Mouse (Mus musculus) thymus, adult 2 months (tissue): ENCODE data around the gene Lipe. TPM values are rescaled to one million over a fixed set of nuclear protein-coding genes. Genes with fewer than 3 reads are reported as not detected.

Experiments
- DNase-seq: peaks from one replicate; pipeline ENCODE4 v3.0.0; 2021
- H3K27ac ChIP-seq: fragments of 200-500 bp; 2 replicates; pipeline ENCODE4 v1.5.1; 2012; ENCODE audit warnings: low read length, control low read depth; ENCODE audit not compliant: control insufficient read depth, insufficient read depth
- H3K27me3 ChIP-seq: fragments of 200-500 bp; 2 replicates; pipeline ENCODE4 v1.6.1; 2012; ENCODE audit warnings: mild to moderate bottlenecking, low read length, moderate library complexity, mixed read lengths; ENCODE audit not compliant: control insufficient read depth, insufficient read depth
- H3K36me3 ChIP-seq: fragments of 200-500 bp; 2 replicates; pipeline ENCODE4 v1.6.1; 2012; ENCODE audit warnings: mild to moderate bottlenecking, low read length, moderate library complexity; ENCODE audit not compliant: control insufficient read depth, insufficient read depth
- H3K4me1 ChIP-seq: fragments of 200-500 bp; replicated peaks from 2 replicates; pipeline ENCODE4 v1.6.1; 2012; ENCODE audit warnings: low read length; ENCODE audit not compliant: control insufficient read depth, insufficient read depth
- H3K4me3 ChIP-seq: fragments of 200-500 bp; 2 replicates; pipeline ENCODE4 v1.5.1; 2012; ENCODE audit warnings: mild to moderate bottlenecking, low read length, control low read depth, moderate library complexity; ENCODE audit not compliant: control insufficient read depth, insufficient read depth
- CTCF ChIP-seq: fragments of 200-500 bp; IDR thresholded peaks from 2 replicates; pipeline ENCODE4 v1.5.1; 2012; ENCODE audit warnings: mild to moderate bottlenecking, control low read depth, low read length, moderate library complexity, borderline replicate concordance; ENCODE audit not compliant: control insufficient read depth, poor library complexity, insufficient read depth; ENCODE audit errors: extremely low read depth
- POLR2A ChIP-seq: fragments of 200-500 bp; IDR thresholded peaks from 2 replicates; pipeline ENCODE4 v1.6.1; 2012; ENCODE audit warnings: mild to moderate bottlenecking, low read length, control low read depth, moderate library complexity; ENCODE audit not compliant: control insufficient read depth, poor library complexity, insufficient read depth; ENCODE audit errors: extremely low read depth
- WGBS: fragments of 180-500 bp; shearing (Covaris S2); methylation state at CpG from one replicate; pipeline ENCODE4 v1.1.7; 2018; 5-methylcytosine and 5-hydroxymethylcytosine counted together
- polyA plus RNA-seq: library from polyadenylated mRNA; depleted of rRNA; stranded (reverse); fragments of >200 nt; gene quantifications from 2 replicates; pipeline ENCODE4 v1.2.3, GENCODE M21; 2012

The Lipe gene
- polyA plus RNA-seq, 1 experiment, result 75.3 TPM

GRCm38 (mm10) chr7:25367632-25368293, 30.7 kb downstream of the Lipe start:
- Histone ChIP-seq H3K4me1 (no peaks in the 10 kb centered on the region), H3K27me3 (peaks cover 3% of the 10 kb centered on the region; the same call in 1 of the 2 replicates), H3K4me3 (no peak overlapping the region), H3K36me3 (no peaks in the 10 kb centered on the region), H3K27ac (no peak overlapping the region)
- DNase-seq, result peak; percentile 19
- 6% methylated on average over 33 of the region's 33 CpGs for WGBS
- TF ChIP-seq CTCF, result no peak
- TF ChIP-seq POLR2A, result no peak

DNA sequence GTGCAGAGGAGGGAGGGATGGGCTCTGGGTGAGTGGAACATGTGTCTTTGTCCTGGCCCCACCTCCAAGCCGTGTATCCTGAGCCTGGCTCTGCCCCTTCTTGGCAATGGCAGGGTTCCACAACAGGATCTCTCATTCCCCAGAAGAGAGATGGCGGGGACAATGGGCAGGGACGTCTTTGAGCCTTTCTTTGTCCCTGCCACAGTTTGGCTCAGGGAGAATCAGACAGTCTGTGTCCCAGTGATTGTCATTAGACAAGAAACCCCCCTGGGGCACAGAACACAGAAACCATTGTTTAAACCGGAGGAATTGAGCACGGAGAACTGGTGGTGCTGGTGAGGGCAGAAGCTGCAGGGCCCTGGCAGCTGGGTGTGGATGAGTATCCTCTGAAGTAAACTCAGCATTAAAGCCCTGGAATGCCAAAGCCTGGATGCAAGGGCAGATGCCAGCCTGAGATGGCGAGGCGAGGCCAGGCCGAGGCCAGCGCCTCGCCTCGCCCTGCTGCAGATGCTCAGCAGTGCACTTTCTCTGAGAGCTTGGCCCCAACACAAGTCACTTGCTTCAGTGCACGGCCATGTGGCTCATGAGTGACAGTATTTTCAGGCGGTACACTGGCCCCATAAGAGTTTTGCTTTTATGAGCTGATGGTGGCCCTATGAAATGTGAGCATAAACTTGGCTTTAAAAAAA, 32.4 kb downstream of the Lipe start:
- H3K27me3 ChIP-seq, result peaks cover 3% of the 10 kb centered on the region; the same call in 1 of the 2 replicates
- no peak for TF ChIP-seq CTCF
- no peak for TF ChIP-seq POLR2A
- H3K36me3 ChIP-seq, result no peaks in the 10 kb centered on the region
- no peak overlapping the region for H3K4me3 ChIP-seq
- DNase-seq, result no peak
- WGBS, result 76% methylated on average over 13 of the region's 13 CpGs
- no peak overlapping the region for H3K27ac ChIP-seq
- no peaks in the 10 kb centered on the region for H3K4me1 ChIP-seq

DNA sequence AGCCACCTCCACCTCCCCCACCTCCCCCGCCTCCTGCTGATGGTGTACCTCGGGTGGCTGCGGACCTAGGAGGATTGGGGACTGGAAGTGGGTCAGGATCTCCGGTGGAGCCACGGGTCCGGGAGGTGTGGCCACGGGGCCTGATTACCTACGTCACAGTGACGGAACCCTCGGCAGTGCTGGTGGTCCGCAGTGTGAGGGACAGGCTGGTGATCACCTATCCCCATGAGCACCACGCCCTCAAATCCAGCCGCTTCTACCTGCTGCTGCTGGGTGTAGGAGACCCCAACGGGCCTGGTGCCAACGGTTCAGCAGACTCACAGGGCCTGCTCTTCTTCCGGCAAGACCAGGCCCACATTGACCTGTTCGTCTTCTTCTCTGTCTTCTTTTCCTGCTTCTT, 34.9 kb downstream of the Lipe start:
- 97% methylated on average over 17 of the region's 17 CpGs for WGBS
- TF ChIP-seq CTCF, result no peak
- no peak for TF ChIP-seq POLR2A
- H3K4me1 ChIP-seq, result no peaks in the 10 kb centered on the region
- no peak overlapping the region for H3K4me3 ChIP-seq
- H3K27me3 ChIP-seq, result peaks cover 3% of the 10 kb centered on the region; the same call in 1 of the 2 replicates
- DNase-seq, result no peak
- H3K36me3 ChIP-seq, result no peaks in the 10 kb centered on the region
- no peak overlapping the region for H3K27ac ChIP-seq

DNA sequence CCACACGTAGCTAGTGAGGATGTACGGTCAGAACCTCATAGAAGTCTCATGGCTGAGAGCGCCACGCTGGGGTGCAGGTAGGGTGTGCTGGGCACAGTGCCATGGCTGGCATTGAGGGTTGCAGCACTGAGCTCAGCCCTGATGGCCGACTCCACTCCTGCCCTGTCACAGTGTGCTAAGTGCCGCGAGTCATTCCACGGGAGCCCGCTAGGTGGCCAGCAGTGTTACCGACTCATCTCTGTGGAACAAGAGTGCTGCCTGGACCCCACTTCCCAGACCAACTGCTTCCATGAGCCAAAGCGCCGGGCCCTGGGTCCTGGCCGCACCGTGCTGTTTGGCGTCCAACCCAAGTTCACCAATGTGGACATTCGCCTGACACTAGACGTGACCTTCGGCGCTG, 35.4 kb downstream of the Lipe start:
- DNase-seq, result no peak
- peaks cover 3% of the 10 kb centered on the region; the same call in 1 of the 2 replicates for H3K27me3 ChIP-seq
- WGBS, result 95% methylated on average over 19 of the region's 19 CpGs
- TF ChIP-seq CTCF (no peak), POLR2A (no peak)
- H3K4me1 ChIP-seq, result no peaks in the 10 kb centered on the region
- no peaks in the 10 kb centered on the region for H3K36me3 ChIP-seq
- no peak overlapping the region for H3K4me3 ChIP-seq
- H3K27ac ChIP-seq, result no peak overlapping the region

GRCm38 (mm10) chr7:25358721-25359206, 39.7 kb downstream of the Lipe start:
- DNase-seq, result no peak
- no peak overlapping the region for H3K4me3 ChIP-seq
- H3K36me3 ChIP-seq, result no peaks in the 10 kb centered on the region
- H3K27ac ChIP-seq, result no peak overlapping the region
- no peaks in the 10 kb centered on the region for H3K4me1 ChIP-seq
- 91% methylated on average over 19 of the region's 19 CpGs for WGBS
- no peaks in the 10 kb centered on the region for H3K27me3 ChIP-seq
- TF ChIP-seq CTCF (no peak), POLR2A (no peak)

DNA sequence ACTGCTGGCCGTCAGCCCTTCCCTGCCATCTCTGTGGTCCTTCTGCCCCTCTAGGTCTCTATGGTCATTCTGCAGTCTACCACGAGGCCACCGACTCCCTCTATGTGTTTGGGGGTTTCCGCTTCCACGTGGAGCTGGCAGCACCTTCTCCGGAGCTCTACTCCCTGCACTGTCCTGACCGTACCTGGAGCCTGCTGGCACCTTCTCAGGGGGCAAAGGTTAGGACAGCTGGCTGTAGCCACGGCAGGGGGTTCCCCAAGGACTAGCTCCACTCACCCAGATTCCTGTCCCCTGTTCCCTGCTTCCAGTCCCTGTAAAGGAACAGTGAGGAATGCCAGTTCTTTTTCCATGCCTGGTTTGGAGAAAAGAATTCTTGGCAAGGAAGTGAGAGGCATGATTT, 49.6 kb downstream of the Lipe start:
- no peaks in the 10 kb centered on the region for H3K36me3 ChIP-seq
- no peaks in the 10 kb centered on the region for H3K4me1 ChIP-seq
- no peak overlapping the region for H3K27ac ChIP-seq
- no peaks in the 10 kb centered on the region for H3K27me3 ChIP-seq
- H3K4me3 ChIP-seq, result no peak overlapping the region
- 91% methylated on average over 8 of the region's 8 CpGs for WGBS
- DNase-seq, result no peak
- TF ChIP-seq CTCF, result no peak
- TF ChIP-seq POLR2A, result no peak
